Mouse (Mus musculus) G1E (cell line): ENCODE measurements around the gene Wbp1.

ENCODE experiments used
- CTCF ChIP-seq: IDR thresholded peaks from 2 replicates; pipeline ENCODE4 v1.5.1; 2012; ENCODE audit warnings: low read depth, low read length, inconsistent platforms, mixed read lengths
- TAL1 ChIP-seq: conservative IDR thresholded peaks from 2 replicates; pipeline ENCODE4 v1.6.1; 2012; ENCODE audit warnings: low read depth, low read length, inconsistent platforms, mixed read lengths

DNA sequence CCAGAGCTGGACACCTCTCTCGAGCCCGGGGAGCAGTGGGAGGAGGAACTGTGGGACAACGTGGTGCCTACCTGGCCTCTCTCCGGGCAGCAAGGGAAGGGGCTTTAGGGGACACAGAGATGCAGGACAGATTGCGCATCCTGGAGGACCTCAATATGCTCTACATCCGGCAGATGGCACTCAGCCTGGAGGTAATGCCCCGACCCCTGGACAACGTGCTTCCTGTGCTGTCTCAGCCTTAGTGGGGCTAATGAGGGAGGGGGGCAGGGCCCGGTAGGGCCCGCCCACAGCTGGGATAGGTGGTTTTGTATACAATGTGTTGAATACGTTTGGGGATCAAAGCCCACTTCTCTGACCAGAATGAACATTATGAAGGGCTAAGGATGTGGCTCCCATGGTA is 16.7 kb upstream of the Wbp1 start:
- no peak for TF ChIP-seq CTCF
- TF ChIP-seq TAL1 = no peak
